Mouse (Mus musculus) urinary bladder, postnatal 4 days (tissue): ENCODE results near the gene Daw1.

Experiments
- DNase-seq, 2 experiments: peaks; one replicate each; pipeline ENCODE4 v3.0.0; 2021 to 2022; ENCODE audit warnings: low spot score in 2 of 2

Gene Daw1

GRCm38 (mm10) chr1:83159603-83160002 lies at the start of gene Daw1:
TSS of gene Daw1 (plus strand) at chr1:83159752.
- DNase-seq, result peak in 1 of 2 experiments; percentile 49

GRCm38 (mm10) chr1:83110992-83111391 lies 48.6 kb upstream of the Daw1 start:
- no peak for DNase-seq

GRCm38 (mm10) chr1:83111726-83112125 lies 47.8 kb upstream of the Daw1 start:
- no peak for DNase-seq

GRCm38 (mm10) chr1:83116447-83117137 lies 43.0 kb upstream of the Daw1 start, which contains the start of gene Ccl20:
TSS of gene Ccl20 (plus strand) at chr1:83116766.
- DNase-seq, result no peak

- no peak for DNase-seq
Observed at GRCm38 (mm10) chr1:83117217-83117616, 42.3 kb upstream of the Daw1 start.

GRCm38 (mm10) chr1:83117661-83118060 lies 41.9 kb upstream of the Daw1 start:
- no peak for DNase-seq

GRCm38 (mm10) chr1:83119903-83120302 lies 39.6 kb upstream of the Daw1 start:
- no peak for DNase-seq

- DNase-seq, result no peak
Observed at GRCm38 (mm10) chr1:83120312-83120711, 39.2 kb upstream of the Daw1 start.

- DNase-seq, result no peak
Observed at GRCm38 (mm10) chr1:83123201-83123600, 36.4 kb upstream of the Daw1 start.

- DNase-seq, result no peak
Observed at GRCm38 (mm10) chr1:83135829-83136228, 23.7 kb upstream of the Daw1 start.

GRCm38 (mm10) chr1:83137847-83138246 lies 21.7 kb upstream of the Daw1 start:
- DNase-seq, result no peak

- DNase-seq, result no peak
Observed at GRCm38 (mm10) chr1:83138721-83139120, 20.8 kb upstream of the Daw1 start.

- no peak for DNase-seq
Observed at GRCm38 (mm10) chr1:83141510-83141909, 18.0 kb upstream of the Daw1 start.

- DNase-seq, result no peak
Observed at GRCm38 (mm10) chr1:83142055-83142454, 17.5 kb upstream of the Daw1 start.

- DNase-seq, result no peak
Observed at GRCm38 (mm10) chr1:83146547-83146946, 13.0 kb upstream of the Daw1 start.

- DNase-seq, result no peak
Observed at GRCm38 (mm10) chr1:83150227-83150626, 9.3 kb upstream of the Daw1 start.

- DNase-seq, result no peak
Observed at GRCm38 (mm10) chr1:83152961-83153360, 6.6 kb upstream of the Daw1 start.

GRCm38 (mm10) chr1:83156876-83157275 lies 2.7 kb upstream of the Daw1 start:
- no peak for DNase-seq

GRCm38 (mm10) chr1:83161658-83162057 lies 2.1 kb downstream of the Daw1 start:
- DNase-seq, result no peak

GRCm38 (mm10) chr1:83164027-83164426 lies 4.5 kb downstream of the Daw1 start:
- DNase-seq, result no peak

GRCm38 (mm10) chr1:83169158-83169557 lies 9.6 kb downstream of the Daw1 start:
- no peak for DNase-seq

- no peak for DNase-seq
Observed at GRCm38 (mm10) chr1:83175985-83176384, 16.4 kb downstream of the Daw1 start.

GRCm38 (mm10) chr1:83179531-83179930 lies 20.0 kb downstream of the Daw1 start:
- no peak for DNase-seq

GRCm38 (mm10) chr1:83181418-83181817 lies 21.9 kb downstream of the Daw1 start:
- DNase-seq, result no peak
